Mouse (Mus musculus): ENCODE results near the gene Slc37a3.

Slc37a3 gene

GRCm38 (mm10) chr6:39319061-39319761, 58.3 kb downstream of the Slc37a3 start:
- DNase-seq (ENCODE audit: low spot score in 2 of 2): peak in 1 of 2 experiments; percentile 37

GRCm38 (mm10) chr6:39318631-39319010, 58.9 kb downstream of the Slc37a3 start:
- DNase-seq (ENCODE audit: low spot score in 2 of 2): no peak

GRCm38 (mm10) chr6:39317854-39318630, 59.4 kb downstream of the Slc37a3 start:
- peak in 1 of 2 experiments; percentile 26 for DNase-seq (ENCODE audit: low spot score in 2 of 2)

GRCm38 (mm10) chr6:39316089-39316488, 61.4 kb downstream of the Slc37a3 start:
- peak; percentile 82 to 86 for DNase-seq (ENCODE audit: low spot score in 2 of 2)

GRCm38 (mm10) chr6:39314461-39314860, 63.0 kb downstream of the Slc37a3 start:
- DNase-seq (ENCODE audit: low spot score in 2 of 2): no peak

- DNase-seq (ENCODE audit: low spot score in 2 of 2): no peak
Measured at GRCm38 (mm10) chr6:39311786-39312185, 65.7 kb downstream of the Slc37a3 start.

GRCm38 (mm10) chr6:39304371-39304874, 73.1 kb downstream of the Slc37a3 start:
- no peak for DNase-seq (ENCODE audit: low spot score in 2 of 2)

GRCm38 (mm10) chr6:39301484-39301883, 76.0 kb downstream of the Slc37a3 start:
- DNase-seq (ENCODE audit: low spot score in 2 of 2): no peak

- no peak for DNase-seq (ENCODE audit: low spot score in 2 of 2)
Measured at GRCm38 (mm10) chr6:39297079-39297478, 80.4 kb downstream of the Slc37a3 start.

GRCm38 (mm10) chr6:39296474-39296873, 81.0 kb downstream of the Slc37a3 start:
- DNase-seq (ENCODE audit: low spot score in 2 of 2): no peak

- DNase-seq (ENCODE audit: low spot score in 2 of 2): no peak
Measured at GRCm38 (mm10) chr6:39295727-39296411, 81.6 kb downstream of the Slc37a3 start.

GRCm38 (mm10) chr6:39289721-39290120, 87.8 kb downstream of the Slc37a3 start:
- DNase-seq (ENCODE audit: low spot score in 2 of 2): no peak

GRCm38 (mm10) chr6:39287782-39288181, 89.7 kb downstream of the Slc37a3 start:
- no peak for DNase-seq (ENCODE audit: low spot score in 2 of 2)

GRCm38 (mm10) chr6:39286732-39287083, 90.8 kb downstream of the Slc37a3 start:
- peak in 1 of 2 experiments; percentile 11 for DNase-seq (ENCODE audit: low spot score in 2 of 2)

GRCm38 (mm10) chr6:39286053-39286731, 91.3 kb downstream of the Slc37a3 start:
- DNase-seq (ENCODE audit: low spot score in 2 of 2): no peak

GRCm38 (mm10) chr6:39284836-39285235, 92.6 kb downstream of the Slc37a3 start:
- no peak for DNase-seq (ENCODE audit: low spot score in 2 of 2)
